Mouse (Mus musculus) forebrain, embryonic 12.5 days (tissue): ENCODE measurements around the gene Gnb1. TPM values are rescaled to one million over a fixed set of nuclear protein-coding genes. Genes with fewer than 3 reads are reported as not detected.

Source experiments
- ATAC-seq: fragments of 200-750 bp; cut with Nextera tagmentation; 2 replicates; pipeline ENCODE4 v1.8.0; 2017; ENCODE audit warnings: moderate TSS enrichment; ENCODE audit not compliant: low FRiP score
- H3K27ac ChIP-seq: fragments of 300-500 bp; sonication (generic); 2 replicates; pipeline ENCODE4 v1.5.1; 2016; ENCODE audit warnings: mild to moderate bottlenecking
- H3K27me3 ChIP-seq: fragments of 300-500 bp; sonication (generic); 2 replicates; pipeline ENCODE4 v1.6.1; 2016; ENCODE audit warnings: mild to moderate bottlenecking
- H3K36me3 ChIP-seq: fragments of 300-500 bp; sonication (generic); replicated peaks from 2 replicates; pipeline ENCODE4 v1.6.1; 2016; ENCODE audit warnings: mild to moderate bottlenecking
- H3K4me1 ChIP-seq: fragments of 300-500 bp; sonication (generic); 2 replicates; pipeline ENCODE4 v1.6.1; 2016
- H3K4me2 ChIP-seq: fragments of 300-500 bp; sonication (generic); 2 replicates; pipeline ENCODE4 v1.6.1; 2016; ENCODE audit warnings: mild to moderate bottlenecking, moderate library complexity
- H3K4me3 ChIP-seq: fragments of 300-500 bp; sonication (generic); replicated peaks from 2 replicates; pipeline ENCODE4 v1.5.1; 2016; ENCODE audit warnings: mild to moderate bottlenecking
- H3K9ac ChIP-seq: fragments of 300-500 bp; sonication (generic); 2 replicates; pipeline ENCODE4 v1.6.1; 2016; ENCODE audit warnings: mild to moderate bottlenecking
- H3K9me3 ChIP-seq: fragments of 300-500 bp; sonication (generic); 2 replicates; pipeline ENCODE4 v1.6.1; 2016
- WGBS: fragments of 180-500 bp; shearing (Covaris S2); methylation state at CpG from one replicate; pipeline ENCODE4 v1.1.7; 2016; 5-methylcytosine and 5-hydroxymethylcytosine counted together
- polyA plus RNA-seq: library from polyadenylated mRNA; unstranded; fragments of >200 nt; fragmentation: Nextera tagmentation; extraction: Ambion mirVana; gene quantifications from 2 replicates; pipeline ENCODE4 v1.2.1, GENCODE M21; 2016

Gene Gnb1
- polyA plus RNA-seq, 1 experiment from 2014 or later, result 667 TPM

GRCm38 (mm10) chr4:155595777-155596176, 104.6 kb downstream of the Gnb1 start:
- Histone ChIP-seq H3K4me2 (no peak overlapping the region), H3K9me3 (no peaks in the 10 kb centered on the region), H3K4me1 (0 out of 2 replicates have a peak, but pooled peaks cover 2% of the 10 kb centered on the region), H3K4me3 (no peak overlapping the region), H3K9ac (no peak overlapping the region), H3K36me3 (no peaks in the 10 kb centered on the region), H3K27me3 (no peaks in the 10 kb centered on the region), H3K27ac (no peak overlapping the region)
- no peak for ATAC-seq
- 82% methylated on average over 3 of the region's 3 CpGs for WGBS

- no peaks in the 10 kb centered on the region for H3K9me3 ChIP-seq
- H3K4me3 ChIP-seq, result no peak overlapping the region
- ATAC-seq, result no peak
- H3K36me3 ChIP-seq, result no peaks in the 10 kb centered on the region
- no peak overlapping the region for H3K9ac ChIP-seq
- H3K4me2 ChIP-seq, result no peak overlapping the region
- 0 out of 2 replicates have a peak, but pooled peaks cover 3% of the 10 kb centered on the region for H3K4me1 ChIP-seq
- 87% methylated on average over 5 of the region's 5 CpGs for WGBS
- no peaks in the 10 kb centered on the region for H3K27me3 ChIP-seq
- no peak overlapping the region for H3K27ac ChIP-seq
These were observed 105.4 kb downstream of the Gnb1 start for GRCm38 (mm10) chr4:155596606-155597005.

GRCm38 (mm10) chr4:155598536-155598935, 107.4 kb downstream of the Gnb1 start:
- no peaks in the 10 kb centered on the region for H3K9me3 ChIP-seq
- no peak overlapping the region for H3K4me2 ChIP-seq
- no peak overlapping the region for H3K9ac ChIP-seq
- 23% methylated on average over 20 of the region's 20 CpGs for WGBS
- H3K27ac ChIP-seq, result no peak overlapping the region
- ATAC-seq, result no peak
- no peaks in the 10 kb centered on the region for H3K27me3 ChIP-seq
- H3K36me3 ChIP-seq, result no peaks in the 10 kb centered on the region
- H3K4me3 ChIP-seq, result no peak overlapping the region
- peaks cover 13% of the 10 kb centered on the region for H3K4me1 ChIP-seq

- H3K27me3 ChIP-seq, result no peaks in the 10 kb centered on the region
- peak overlapping the region; percentile 46 for H3K9ac ChIP-seq
- peaks cover 13% of the 10 kb centered on the region for H3K4me1 ChIP-seq
- peak overlapping the region; percentile 82 for H3K4me2 ChIP-seq
- no peak for ATAC-seq
- peak overlapping the region; percentile 98 for H3K27ac ChIP-seq
- 90% methylated on average over 10 of the region's 11 CpGs for WGBS
- peak overlapping the region; percentile 69 for H3K4me3 ChIP-seq
- H3K9me3 ChIP-seq, result no peaks in the 10 kb centered on the region
- peaks cover 8% of the 10 kb centered on the region for H3K36me3 ChIP-seq
These were observed 109.0 kb downstream of the Gnb1 start for GRCm38 (mm10) chr4:155599901-155600825.

GRCm38 (mm10) chr4:155601091-155601996, 110.2 kb downstream of the Gnb1 start, which contains the start of gene Slc35e2:
Gene Slc35e2, plus strand, starts transcription at chr4:155601416.
- no peaks in the 10 kb centered on the region for H3K9me3 ChIP-seq
- H3K36me3 ChIP-seq, result peaks cover 8% of the 10 kb centered on the region
- peak within 1 kb of the TSS; percentile 98 for H3K27ac ChIP-seq
- H3K9ac ChIP-seq, result peak within 1 kb of the TSS; percentile 87
- peak within 1 kb of the TSS; percentile 69 for H3K4me3 ChIP-seq
- H3K4me2 ChIP-seq, result peak within 1 kb of the TSS; percentile 82
- ATAC-seq, result peak; percentile 94
- WGBS, result under 1% methylated on average over 62 of the region's 65 CpGs
- no peaks in the 10 kb centered on the region for H3K27me3 ChIP-seq
- peaks cover 13% of the 10 kb centered on the region for H3K4me1 ChIP-seq

- peaks cover 8% of the 10 kb centered on the region for H3K36me3 ChIP-seq
- WGBS, result 1% methylated on average over 30 of the region's 31 CpGs
- peak overlapping the region; percentile 82 for H3K4me2 ChIP-seq
- peak overlapping the region; percentile 98 for H3K27ac ChIP-seq
- no peaks in the 10 kb centered on the region for H3K27me3 ChIP-seq
- peak overlapping the region; percentile 69 for H3K4me3 ChIP-seq
- peaks cover 13% of the 10 kb centered on the region for H3K4me1 ChIP-seq
- no peak; the same call in 1 of the 2 replicates for ATAC-seq
- no peaks in the 10 kb centered on the region for H3K9me3 ChIP-seq
- H3K9ac ChIP-seq, result peak overlapping the region; percentile 87
These were observed 110.9 kb downstream of the Gnb1 start for GRCm38 (mm10) chr4:155601997-155602456.

GRCm38 (mm10) chr4:155602753-155603152, 111.6 kb downstream of the Gnb1 start:
- WGBS, result 97% methylated on average over 1 of the region's 1 CpGs

GRCm38 (mm10) chr4:155603801-155604200, 112.6 kb downstream of the Gnb1 start:
- Histone ChIP-seq H3K27ac (no peak overlapping the region), H3K4me3 (no peak overlapping the region), H3K27me3 (no peaks in the 10 kb centered on the region), H3K4me1 (peaks cover 13% of the 10 kb centered on the region), H3K4me2 (no peak overlapping the region), H3K36me3 (peaks cover 8% of the 10 kb centered on the region), H3K9me3 (no peaks in the 10 kb centered on the region), H3K9ac (no peak overlapping the region)
- WGBS, result 94% methylated on average over 6 of the region's 6 CpGs
- no peak for ATAC-seq

More at GRCm38 (mm10) chr4:155602753-155603152, 111.6 kb downstream of the Gnb1 start:
- Histone ChIP-seq H3K9me3 (no peaks in the 10 kb centered on the region), H3K4me1 (peaks cover 13% of the 10 kb centered on the region), H3K36me3 (peaks cover 8% of the 10 kb centered on the region), H3K27ac (no peak overlapping the region), H3K9ac (peak overlapping the region; percentile 87), H3K4me3 (peak overlapping the region; percentile 69), H3K4me2 (peak overlapping the region; percentile 82), H3K27me3 (no peaks in the 10 kb centered on the region)
- no peak for ATAC-seq

- Histone ChIP-seq H3K4me1 (peaks cover 13% of the 10 kb centered on the region), H3K9ac (no peak overlapping the region), H3K27ac (no peak overlapping the region), H3K9me3 (no peaks in the 10 kb centered on the region), H3K36me3 (peaks cover 13% of the 10 kb centered on the region), H3K4me2 (no peak overlapping the region), H3K4me3 (no peak overlapping the region), H3K27me3 (no peaks in the 10 kb centered on the region)
- no peak for ATAC-seq
- 91% methylated on average over 4 of the region's 4 CpGs for WGBS
These were observed 114.0 kb downstream of the Gnb1 start for GRCm38 (mm10) chr4:155605132-155605531.

- WGBS, result 91% methylated on average over 2 of the region's 2 CpGs
These were observed 115.7 kb downstream of the Gnb1 start for GRCm38 (mm10) chr4:155606825-155607224.

More at GRCm38 (mm10) chr4:155606825-155607224, 115.7 kb downstream of the Gnb1 start:
- peaks cover 10% of the 10 kb centered on the region for H3K4me1 ChIP-seq
- no peaks in the 10 kb centered on the region for H3K9me3 ChIP-seq
- H3K4me3 ChIP-seq, result no peak overlapping the region
- H3K9ac ChIP-seq, result no peak overlapping the region
- no peak overlapping the region for H3K4me2 ChIP-seq
- no peaks in the 10 kb centered on the region for H3K27me3 ChIP-seq
- H3K27ac ChIP-seq, result no peak overlapping the region
- peaks cover 27% of the 10 kb centered on the region for H3K36me3 ChIP-seq
- no peak for ATAC-seq
